Mouse (Mus musculus) fibroblast of lung, adult 2 months (primary cell): ENCODE results near the gene Gm14214.

Source experiments
- DNase-seq: peaks from one replicate; pipeline ENCODE4 v3.0.0-alpha.2; 2011; ENCODE audit warnings: low read depth

The Gm14214 gene

DNA sequence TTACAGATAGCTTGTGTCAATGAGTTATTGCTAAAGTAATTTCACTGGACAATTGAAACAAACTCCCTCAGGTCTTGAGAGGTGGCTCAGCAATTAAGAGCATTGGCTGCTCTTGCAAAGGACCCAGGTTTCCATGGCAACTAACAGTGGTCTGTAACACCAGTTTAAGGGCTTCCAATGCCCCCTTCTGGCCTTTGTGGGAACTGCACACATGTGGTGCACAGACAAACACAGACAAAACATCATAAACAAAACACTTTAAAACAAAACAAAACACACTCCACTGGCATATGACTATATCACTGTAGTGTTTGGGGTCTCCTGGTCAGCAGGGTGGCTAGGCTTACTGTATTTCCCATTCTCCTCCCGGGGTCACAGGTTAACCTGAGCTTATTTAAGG is 4.2 kb upstream of the Gm14214 start:
- no peak for DNase-seq

DNA sequence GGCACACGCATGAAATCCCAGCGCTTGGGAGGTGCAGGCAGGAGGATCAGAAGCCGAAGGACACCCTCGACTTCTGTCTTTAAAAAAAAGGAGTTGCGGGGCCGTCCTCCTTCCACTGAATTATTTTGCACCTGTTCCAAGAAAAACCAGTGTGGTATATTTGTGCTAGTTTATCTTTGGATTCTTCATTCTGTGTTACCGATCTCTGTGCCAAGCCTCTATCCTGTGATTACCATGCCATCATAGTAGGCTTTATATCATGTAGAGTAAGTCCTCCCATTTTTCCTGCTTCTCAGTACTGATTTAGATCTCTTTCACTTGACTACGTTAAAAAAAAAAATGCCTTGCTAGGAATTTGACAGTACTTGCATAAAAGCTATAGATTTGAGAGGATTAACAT is 1.8 kb upstream of the Gm14214 start:
- no peak for DNase-seq

DNA sequence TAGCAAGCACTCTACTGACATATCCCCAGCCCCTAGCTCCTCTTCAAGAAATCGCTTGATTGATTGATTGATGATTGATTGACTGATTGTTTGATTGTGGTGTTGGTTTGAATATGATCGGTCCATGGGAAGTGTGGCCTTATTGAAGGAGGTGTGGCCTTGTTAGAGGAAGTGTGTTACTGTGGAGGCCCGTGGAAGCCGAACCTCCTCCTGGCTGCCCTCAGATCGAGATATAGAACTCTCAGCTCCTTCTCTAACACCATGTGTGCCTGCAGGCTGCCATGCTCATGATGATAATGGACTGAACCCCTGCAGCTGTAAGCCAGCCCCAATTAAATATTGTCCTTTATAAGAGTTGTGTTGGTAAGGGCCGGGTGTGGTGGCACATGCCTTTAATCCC is 2.8 kb downstream of the Gm14214 start:
- DNase-seq = no peak

DNA sequence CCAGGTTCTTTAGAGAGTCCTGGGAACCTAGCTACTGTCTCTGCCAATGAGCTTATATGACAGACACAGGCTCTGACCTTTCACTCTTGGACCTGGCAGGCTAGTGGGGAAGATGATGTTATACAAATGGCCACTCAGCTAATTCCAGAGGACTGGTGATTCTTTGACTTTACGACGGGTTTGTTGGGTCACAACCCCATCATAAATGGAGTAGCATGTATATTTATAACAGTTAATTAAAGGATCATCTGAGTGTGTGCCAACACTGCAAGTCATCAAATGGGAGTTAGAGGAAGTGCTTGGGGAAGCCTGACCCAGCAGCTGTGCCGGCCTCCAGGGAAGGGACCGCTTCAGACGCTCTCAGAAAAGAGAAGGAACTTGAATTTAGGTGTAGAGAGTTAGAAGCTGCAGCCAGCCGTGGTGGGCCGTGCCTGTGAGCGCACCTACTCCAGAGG is 4.2 kb downstream of the Gm14214 start:
- DNase-seq = no peak

DNA sequence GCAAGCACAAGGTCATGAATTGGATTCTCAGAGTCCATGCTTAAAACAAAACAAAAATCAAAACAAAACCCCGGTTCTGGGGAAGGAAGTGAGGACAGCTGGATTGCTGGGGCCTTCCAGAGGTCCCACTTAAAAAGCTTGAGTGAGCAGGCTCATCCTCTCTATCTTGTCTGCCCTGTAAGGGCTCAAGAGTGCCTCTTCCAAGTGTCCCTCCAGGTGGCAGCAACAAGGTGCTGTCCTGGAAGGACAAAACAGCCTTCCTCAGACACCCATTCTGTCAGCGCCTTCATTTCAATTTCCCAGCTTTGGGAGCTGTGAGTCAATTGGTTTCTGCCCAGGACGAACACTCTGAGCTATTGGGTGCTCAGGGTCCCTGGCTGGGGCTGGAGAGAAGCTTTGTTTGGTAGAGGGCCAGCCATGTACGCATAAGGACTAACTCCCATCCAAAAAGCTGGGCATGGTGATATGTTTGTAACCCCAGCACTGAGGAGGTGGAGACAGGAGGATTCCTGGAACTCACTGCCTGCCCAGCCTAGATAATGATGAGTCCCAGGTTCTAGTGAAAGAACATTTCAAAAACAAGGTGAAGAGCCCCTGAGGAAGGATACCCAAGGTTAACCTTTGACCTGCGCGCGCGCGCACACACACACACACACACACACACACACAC is 4.9 kb downstream of the Gm14214 start:
- DNase-seq = no peak

DNA sequence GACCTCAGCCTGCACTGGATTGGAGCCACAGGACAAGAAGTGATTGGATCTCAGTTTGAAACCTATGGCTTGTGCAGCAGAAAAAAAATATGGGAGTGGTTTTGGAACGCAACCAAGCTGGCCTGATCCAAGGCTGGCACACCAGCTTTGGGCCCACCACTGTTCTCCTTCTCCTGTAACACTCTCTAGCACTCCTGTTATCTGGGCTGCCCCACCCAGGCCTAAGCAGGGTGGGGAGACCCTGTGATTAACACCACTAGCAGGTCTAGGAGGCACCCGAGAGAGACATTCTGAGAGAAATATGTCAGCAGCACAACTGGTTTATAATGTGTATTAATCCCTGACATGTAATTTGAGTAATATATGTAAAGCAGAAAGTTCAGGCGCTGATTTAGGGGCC is 6.6 kb downstream of the Gm14214 start:
- DNase-seq = no peak

DNA sequence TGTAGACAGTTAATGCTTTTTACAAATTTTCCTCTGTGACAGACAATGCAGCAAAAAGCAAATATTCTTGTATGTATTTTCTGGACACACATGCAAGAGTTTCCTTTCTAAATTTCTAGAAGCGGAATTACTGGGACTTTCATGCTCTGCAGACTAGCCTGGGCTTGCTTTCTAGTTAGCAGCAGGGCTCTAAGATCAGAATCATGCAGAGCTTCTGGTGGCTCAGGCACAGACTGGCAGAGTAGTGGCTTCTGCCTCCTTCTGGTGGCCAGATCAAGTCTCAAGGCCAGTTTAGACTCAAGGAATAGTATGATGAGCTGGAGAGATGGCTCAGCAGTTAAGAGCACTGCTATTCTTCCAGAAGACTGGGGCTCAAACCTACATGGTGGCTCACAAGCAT is 11.4 kb downstream of the Gm14214 start:
- no peak for DNase-seq

DNA sequence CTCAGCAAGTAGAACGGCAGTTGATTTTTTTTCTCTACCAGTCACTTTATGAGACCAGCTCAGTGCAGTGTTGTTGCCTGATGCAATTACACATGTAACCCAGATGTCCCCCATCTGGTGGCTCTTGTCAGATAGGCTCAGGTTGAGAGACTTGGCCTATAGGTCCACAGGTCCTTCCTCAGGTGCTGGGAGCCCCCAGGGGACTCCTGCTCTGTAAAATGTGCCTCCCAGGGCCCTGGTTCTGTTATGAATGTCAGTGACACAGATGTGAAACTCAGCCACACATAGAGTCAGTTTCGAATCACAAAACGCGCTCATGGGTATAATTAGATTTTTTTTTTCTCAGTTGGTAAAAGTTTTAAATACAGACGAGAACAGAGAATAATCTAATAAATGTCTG is 12.1 kb downstream of the Gm14214 start:
- no peak for DNase-seq

DNA sequence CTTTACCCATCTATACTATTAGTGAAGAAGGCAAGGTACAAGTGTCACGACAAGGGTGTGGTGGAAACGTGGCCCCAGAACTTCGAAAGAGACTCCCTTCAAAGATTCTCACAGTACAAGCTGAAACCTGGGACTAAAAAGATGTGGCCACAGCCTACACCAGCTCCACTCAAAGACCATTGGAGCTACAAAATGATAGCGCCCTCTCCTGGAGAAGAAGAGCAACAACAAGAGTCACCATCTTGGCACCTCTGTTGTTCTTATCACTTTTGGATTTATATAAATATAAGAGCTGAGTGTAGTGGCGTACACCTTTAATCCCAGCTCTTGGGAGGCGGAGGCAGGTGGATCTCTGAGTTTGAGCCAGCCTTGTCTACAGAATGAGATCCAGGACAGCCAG is 14.0 kb downstream of the Gm14214 start:
- no peak for DNase-seq

DNA sequence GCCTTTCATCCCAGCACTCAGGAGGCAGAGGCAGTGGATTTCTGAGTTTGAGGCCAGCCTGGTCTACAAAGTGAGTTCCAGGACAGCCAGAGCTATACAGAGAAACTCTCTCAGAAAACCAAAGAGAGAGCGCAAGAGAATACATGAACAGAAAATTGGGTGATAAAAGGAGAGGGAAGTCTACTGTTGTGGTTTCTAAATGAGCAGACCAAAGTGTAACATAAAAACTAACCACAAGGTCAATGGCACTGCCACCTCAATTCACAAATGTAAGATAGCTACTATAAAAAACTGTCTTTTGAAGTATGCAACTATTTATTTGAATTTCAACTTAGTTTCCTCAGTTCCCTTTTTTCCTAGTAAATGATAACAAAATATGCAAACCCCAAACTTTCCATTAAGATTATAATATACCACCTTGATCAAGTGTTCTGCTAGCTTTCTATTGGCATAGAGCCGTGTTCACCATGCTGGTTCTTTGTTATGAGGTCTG is 15.7 kb downstream of the Gm14214 start:
- DNase-seq = no peak

DNA sequence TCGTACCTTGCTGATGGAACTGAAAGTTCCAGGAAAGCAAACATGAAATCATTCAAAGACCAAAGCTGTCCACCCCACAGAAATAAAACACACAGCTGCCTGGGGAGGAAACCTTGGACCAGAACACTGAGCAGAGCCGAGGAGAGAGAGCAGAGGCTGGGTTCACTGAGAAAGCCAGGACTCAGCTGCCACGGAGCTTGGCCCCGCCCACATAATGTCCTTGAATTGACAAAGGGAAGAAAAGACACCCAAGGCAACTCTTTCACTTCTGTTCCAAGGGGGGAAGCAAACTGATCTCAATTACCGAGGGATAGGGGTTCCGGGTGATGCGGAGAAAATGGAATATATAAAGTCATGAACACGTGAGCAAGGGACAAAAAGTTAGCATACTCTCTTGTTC is 17.9 kb downstream of the Gm14214 start:
- DNase-seq = no peak

DNA sequence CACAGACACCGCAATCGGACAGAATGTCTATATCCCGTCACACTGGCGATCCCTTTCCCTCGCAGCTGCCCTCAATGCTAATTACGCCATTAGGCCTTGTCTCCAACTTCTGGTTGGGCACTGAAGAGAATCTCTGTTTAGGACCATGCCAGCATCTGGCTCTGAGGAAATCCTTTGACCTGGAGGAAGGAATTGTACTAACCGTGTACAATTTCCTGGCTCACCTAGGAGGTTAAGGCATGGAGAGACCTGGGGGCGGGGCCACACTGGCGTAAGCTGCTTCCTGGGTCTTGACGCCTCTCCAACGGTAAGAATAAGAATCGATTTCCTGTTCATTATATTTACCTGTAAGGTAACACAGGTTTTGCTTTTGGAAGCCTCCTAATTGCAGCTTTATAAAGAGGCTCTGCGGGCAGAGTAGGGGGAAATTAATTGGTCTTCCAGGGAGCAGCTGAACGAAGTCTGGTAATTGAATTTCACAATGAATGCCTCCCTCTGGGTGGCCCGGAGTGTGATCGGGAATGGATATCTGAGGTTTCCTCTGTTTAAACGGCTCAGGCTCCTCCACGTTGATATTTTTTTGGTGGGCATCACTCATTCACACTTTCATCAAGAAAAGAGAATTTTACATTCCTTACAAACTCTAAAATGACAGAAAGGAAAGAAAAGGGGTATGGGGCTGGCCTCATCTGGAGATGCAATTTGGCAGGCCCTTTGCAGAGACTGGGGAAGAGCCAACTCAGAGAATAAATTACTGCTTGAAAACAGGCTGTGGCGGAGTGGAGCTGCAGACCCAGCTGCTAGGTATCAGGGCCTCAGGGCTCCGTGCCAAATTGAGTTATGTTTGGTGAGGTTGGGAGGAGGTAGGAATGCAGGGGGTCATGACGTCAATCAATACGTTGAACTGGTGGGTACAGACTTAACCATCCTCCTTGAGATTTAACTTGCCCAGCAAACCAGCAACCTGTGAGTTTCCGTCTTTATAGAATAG is 20.5 kb downstream of the Gm14214 start:
- no peak for DNase-seq

DNA sequence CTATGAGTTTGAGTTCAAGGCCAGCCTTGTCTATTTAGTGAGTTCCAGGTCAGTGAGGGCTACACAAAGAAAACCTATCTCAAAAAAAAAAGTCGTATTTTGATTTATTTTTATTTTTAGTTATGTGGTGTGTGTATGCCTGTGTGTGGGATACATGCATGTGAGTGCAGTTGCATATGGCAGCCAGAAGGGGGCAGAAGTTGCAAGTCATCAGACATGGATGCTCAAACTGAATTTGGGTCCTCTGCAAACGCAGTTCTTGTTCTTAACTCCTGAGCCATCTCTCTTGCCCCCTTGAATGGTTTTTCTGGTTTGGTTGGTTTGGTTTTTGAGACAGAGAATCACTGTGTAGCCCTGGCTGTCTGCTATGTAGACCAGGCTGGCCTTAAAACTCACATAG is 21.4 kb downstream of the Gm14214 start:
- no peak for DNase-seq

DNA sequence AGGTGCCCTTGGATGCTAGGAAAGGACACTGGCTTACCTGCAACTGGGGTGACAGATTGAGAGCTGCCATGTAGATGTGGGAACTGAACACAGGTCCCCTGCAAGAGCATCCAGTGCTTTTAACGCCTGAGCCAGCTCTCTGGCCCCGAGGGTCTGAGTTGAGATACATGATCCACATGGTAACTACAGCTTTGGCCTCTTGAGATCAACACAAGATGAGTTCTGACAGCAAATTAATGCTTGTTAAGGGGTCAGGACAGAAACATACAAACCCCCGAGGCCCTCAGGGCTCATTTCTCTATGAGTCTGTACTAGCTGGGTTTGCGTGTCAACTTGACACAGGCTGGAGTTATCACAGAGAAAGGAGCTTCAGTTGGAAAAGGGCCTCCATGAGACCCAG is 25.9 kb downstream of the Gm14214 start:
- no peak for DNase-seq

DNA sequence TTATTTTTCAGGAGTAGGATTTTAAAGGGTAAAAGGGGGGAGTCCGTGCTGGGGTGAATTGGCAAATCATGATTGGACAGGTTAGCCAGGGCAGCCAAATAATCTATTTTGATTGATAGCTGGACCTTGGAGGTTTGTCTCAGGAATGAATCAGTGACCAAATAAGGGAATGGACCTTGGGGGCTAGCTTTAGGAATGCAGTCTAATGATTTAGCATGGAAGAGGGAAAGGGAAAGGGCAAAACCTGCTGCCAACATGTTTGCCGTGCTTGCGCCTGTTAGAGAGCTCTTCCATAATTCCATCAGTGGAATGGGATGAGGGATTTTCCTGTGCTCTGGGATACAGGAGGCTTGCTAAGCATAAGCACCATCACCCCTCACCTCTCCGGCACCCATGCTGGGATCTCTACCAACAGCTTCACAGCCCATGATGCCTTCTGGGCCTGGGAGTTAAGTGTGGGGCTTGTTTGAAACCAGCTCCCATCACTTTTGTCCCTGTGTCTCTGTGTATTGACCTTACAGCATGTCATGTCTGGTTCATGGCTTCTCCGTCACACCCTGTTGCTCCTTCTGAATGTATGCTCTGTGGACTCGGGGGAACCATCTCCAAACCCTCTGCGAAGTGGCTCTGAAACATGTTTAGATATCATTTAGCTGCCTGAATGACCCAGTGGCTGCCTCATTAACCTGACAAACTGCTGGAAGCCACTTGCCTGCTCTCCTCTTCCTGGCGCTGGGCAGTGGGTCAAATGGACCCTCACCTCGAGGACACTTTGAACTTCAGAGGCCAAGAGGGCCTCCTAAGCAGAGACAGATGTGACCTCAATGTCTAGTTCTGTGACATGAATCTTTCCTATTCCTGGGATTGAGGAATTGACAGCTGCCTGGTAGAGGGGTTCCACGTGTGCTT is 26.7 kb downstream of the Gm14214 start:
- no peak for DNase-seq

DNA sequence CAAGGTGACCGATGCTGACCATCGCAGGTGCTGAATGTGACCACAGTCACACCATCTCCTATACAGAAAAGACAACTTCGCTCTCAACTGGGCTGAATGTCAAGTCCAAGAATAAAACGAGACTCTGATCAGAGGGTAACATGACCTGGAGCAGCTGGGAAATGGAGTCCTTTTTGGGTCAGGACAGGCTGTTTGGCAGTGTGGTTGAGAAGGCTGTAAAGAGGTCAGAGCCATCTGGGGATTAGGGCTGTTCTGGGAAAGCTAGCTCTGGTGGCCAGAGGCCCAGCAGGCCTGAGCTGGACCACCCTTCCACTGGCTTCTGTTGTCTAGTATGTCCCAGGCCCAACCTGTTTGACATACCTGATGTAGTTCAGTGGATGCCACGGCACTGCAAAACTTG is 31.2 kb downstream of the Gm14214 start:
- no peak for DNase-seq

DNA sequence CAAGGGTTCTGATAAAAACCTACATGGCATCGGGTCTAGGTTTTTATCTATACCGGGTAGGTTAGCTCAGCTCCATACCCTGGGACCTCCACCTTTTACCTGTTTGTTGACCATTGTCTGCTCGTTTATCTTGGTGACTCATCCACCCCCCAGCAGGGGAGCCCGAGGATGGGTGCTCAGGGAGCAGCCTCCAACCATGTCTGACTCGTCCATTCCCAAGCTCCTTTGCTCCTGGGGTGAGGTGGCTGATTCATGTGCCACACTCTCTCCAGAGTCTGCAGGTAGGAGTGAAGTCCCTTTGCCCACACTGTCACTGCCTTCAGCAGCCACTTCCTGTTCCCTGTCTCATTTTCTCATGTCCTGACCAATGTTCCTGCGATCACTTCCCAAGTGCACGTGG is 33.8 kb downstream of the Gm14214 start:
- DNase-seq = no peak

DNA sequence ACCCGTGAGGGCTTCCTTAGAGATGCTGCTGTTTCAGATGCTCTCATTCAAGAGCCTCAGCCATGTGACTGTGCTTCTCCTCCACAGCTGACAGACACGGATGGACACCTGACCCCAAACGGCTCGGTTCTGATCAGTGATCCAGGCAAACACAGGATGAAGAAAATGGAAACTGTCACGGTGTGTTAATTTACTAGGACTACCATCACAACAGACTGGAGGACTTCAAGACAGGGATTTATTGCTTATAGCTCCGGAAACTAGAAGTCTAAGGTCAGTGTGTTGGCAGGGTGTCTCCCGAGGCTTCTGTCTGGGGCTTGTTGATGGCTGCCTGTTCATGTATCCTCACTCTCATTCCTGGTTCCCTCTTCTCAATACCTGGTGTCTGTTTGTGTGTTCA is 34.4 kb downstream of the Gm14214 start:
- DNase-seq = no peak

DNA sequence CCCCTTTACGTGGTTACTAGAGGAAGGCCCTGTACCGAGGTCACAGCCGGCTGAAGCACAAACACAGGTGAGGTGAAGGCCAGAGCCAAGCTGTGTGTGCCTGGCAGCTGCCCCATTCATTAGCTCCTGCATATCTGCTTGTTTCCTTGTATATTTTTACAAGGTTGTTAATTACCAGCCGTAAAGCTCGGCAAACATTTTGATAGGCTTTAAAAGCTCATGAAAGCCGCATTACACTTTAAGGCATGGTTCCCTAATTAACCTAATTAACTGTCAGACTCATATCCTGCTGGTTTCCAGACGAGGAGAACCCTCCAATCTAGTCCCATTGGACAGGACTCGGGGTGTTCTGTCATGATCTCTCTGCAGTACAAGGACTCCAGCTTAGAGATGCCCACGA is 34.9 kb downstream of the Gm14214 start:
- DNase-seq = no peak

DNA sequence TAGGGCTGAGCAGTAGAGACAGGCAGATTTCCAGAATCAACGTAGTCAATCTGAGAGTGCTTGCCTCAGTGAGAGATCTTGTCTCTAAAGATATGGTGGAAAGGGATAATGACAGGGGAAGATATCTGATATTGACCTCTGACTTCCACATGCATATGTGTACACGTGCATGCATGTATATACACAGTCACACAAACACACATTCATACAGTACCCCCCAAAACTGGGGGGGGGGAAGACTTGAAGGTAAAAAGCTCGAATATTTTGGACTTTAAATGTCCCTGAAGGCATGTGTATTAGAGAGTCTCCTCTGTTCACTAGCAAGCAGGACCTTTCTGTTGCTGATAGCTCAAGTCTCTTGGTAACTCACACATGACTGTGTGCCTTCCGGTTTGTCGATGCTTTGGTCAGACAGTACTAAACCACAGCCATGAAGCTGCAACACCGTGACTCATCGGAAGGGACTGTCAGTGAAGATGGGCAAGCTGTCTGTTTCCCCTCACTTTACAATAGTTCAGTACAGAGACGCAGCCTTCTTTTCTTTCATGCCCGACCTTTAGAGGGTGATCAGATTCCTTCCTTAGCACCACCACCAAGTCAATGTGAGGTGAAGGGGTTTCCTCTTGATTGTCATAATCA is 37.2 kb downstream of the Gm14214 start:
- no peak for DNase-seq

DNA sequence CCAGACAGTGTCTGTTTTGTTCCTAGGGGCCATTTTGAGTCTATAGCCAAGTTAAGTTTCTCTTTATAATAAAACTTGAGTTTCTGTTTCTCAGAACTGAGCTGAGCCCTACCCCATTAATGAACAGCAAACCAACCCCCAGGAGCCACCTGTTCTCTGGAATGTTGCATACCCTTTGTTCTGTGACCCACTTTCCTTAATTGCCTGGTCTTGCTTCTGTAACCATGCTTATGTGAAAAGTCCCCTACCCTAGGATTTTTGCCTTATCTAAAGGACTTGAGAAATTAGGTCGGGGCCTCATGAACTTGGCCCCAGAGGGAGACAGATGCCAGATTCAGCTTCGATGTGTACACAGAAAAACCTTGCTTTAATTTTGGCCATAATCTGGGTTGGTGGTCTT is 37.9 kb downstream of the Gm14214 start:
- no peak for DNase-seq

DNA sequence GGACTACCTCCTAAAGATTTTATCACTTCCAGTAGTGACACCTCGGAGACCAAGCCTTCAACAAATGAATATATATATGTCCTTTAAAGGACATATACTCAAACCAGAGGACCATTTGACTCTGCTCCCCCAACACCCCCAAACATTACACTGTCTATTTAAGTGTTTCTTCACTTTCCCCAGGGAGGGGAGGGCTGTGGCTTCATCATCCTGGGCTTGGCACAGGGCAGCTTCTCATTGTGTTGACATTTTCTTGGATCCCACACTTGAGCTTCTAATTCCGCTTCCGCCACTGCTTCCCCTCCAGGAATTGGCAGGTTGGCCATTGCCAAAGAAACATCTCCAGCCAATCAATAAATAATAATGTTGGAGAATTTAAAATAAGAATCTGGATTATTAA is 39.0 kb downstream of the Gm14214 start:
- no peak for DNase-seq
